Mouse (Mus musculus) heart, embryonic 12.5 days (tissue): ENCODE measurements at regions not wholly inside any gene's neighbourhood (a gene's known extent, or its start where the extent isn't known, plus 50 kb on each side); places are given as distances from the start of the nearest gene placed in this dataset.

Source experiments
- ATAC-seq: fragments of 200-750 bp; cut with Nextera tagmentation; 2 replicates; pipeline ENCODE4 v1.8.0; 2017; ENCODE audit warnings: moderate TSS enrichment, moderate library complexity; ENCODE audit not compliant: insufficient number of reproducible peaks, low FRiP score
- H3K27ac ChIP-seq: fragments of 300-500 bp; sonication (generic); 2 replicates; pipeline ENCODE4 v1.5.1; 2016; ENCODE audit warnings: mild to moderate bottlenecking, moderate library complexity; ENCODE audit not compliant: poor library complexity, severe bottlenecking
- H3K27me3 ChIP-seq: fragments of 300-500 bp; sonication (generic); replicated peaks from 2 replicates; pipeline ENCODE4 v1.6.1; 2016; ENCODE audit warnings: mild to moderate bottlenecking, moderate library complexity
- H3K36me3 ChIP-seq: fragments of 300-500 bp; sonication (generic); 2 replicates; pipeline ENCODE4 v1.6.1; 2016; ENCODE audit warnings: mild to moderate bottlenecking, moderate library complexity
- H3K4me1 ChIP-seq: fragments of 300-500 bp; sonication (generic); replicated peaks from 2 replicates; pipeline ENCODE4 v1.6.1; 2016; ENCODE audit warnings: mild to moderate bottlenecking
- H3K4me2 ChIP-seq: fragments of 300-500 bp; sonication (generic); 2 replicates; pipeline ENCODE4 v1.6.1; 2016; ENCODE audit warnings: mild to moderate bottlenecking, moderate library complexity
- H3K4me3 ChIP-seq: fragments of 300-500 bp; sonication (generic); 2 replicates; pipeline ENCODE4 v1.5.1; 2016; ENCODE audit warnings: mild to moderate bottlenecking
- H3K9ac ChIP-seq: fragments of 300-500 bp; sonication (generic); 2 replicates; pipeline ENCODE4 v1.6.1; 2016; ENCODE audit warnings: mild to moderate bottlenecking, moderate library complexity
- H3K9me3 ChIP-seq: fragments of 300-500 bp; sonication (generic); replicated peaks from 2 replicates; pipeline ENCODE4 v1.6.1; 2016; ENCODE audit warnings: mild to moderate bottlenecking, moderate library complexity
- WGBS: fragments of 180-500 bp; shearing (Covaris S2); methylation state at CpG from one replicate; pipeline ENCODE4 v1.1.7; 2016; 5-methylcytosine and 5-hydroxymethylcytosine counted together

GRCm38 (mm10) chr12:90469754-90470153, 268.5 kb downstream of the Dio2 start:
- WGBS = 50% methylated on average over 1 of the region's 1 CpGs
- Histone ChIP-seq H3K9me3 (no peaks in the 10 kb centered on the region), H3K36me3 (no peaks in the 10 kb centered on the region), H3K4me1 (no peaks in the 10 kb centered on the region), H3K27ac (no peak overlapping the region), H3K4me2 (no peak overlapping the region), H3K27me3 (no peaks in the 10 kb centered on the region), H3K9ac (no peak overlapping the region), H3K4me3 (no peak overlapping the region)
- no peak for ATAC-seq

GRCm38 (mm10) chr12:90460121-90460520, 278.1 kb downstream of the Dio2 start:
- H3K4me3 ChIP-seq = no peak overlapping the region
- no peaks in the 10 kb centered on the region for H3K27me3 ChIP-seq
- WGBS = 49% methylated on average over 2 of the region's 2 CpGs
- no peak overlapping the region for H3K4me2 ChIP-seq
- H3K9me3 ChIP-seq = no peaks in the 10 kb centered on the region
- H3K27ac ChIP-seq = no peak overlapping the region
- H3K9ac ChIP-seq = no peak overlapping the region
- ATAC-seq = no peak
- no peaks in the 10 kb centered on the region for H3K4me1 ChIP-seq
- H3K36me3 ChIP-seq = no peaks in the 10 kb centered on the region

DNA sequence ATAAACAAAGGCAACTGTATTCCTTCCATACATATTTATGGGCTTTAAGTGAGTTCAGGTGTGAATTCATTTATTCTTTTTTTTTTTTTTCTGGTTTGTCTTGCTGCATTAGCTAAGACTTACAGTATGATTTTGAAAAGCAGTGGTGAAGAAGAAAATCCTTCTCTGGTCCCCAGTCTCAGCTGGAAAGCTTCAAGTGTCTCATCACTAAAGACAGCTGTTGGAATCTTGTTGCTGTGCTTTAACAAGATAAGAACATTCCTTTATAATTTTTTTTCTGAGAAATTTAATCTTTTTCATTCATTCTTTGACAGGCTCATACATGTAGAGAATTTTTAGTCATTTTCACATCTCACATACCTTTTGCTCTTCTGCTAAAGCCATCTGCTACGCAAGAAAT, 297.6 kb downstream of the Dio2 start:
- Histone ChIP-seq H3K4me2 (no peak overlapping the region), H3K4me1 (no peaks in the 10 kb centered on the region), H3K27ac (no peak overlapping the region), H3K9me3 (no peaks in the 10 kb centered on the region), H3K9ac (no peak overlapping the region), H3K27me3 (no peaks in the 10 kb centered on the region), H3K36me3 (no peaks in the 10 kb centered on the region), H3K4me3 (no peak overlapping the region)
- no peak for ATAC-seq
- WGBS = 80% methylated on average over 1 of the region's 1 CpGs

- Histone ChIP-seq H3K9me3 (no peaks in the 10 kb centered on the region), H3K27ac (no peak overlapping the region), H3K36me3 (no peaks in the 10 kb centered on the region), H3K4me3 (no peak overlapping the region), H3K4me1 (no peaks in the 10 kb centered on the region), H3K27me3 (no peaks in the 10 kb centered on the region), H3K4me2 (no peak overlapping the region), H3K9ac (no peak overlapping the region)
- no peak for ATAC-seq
- 68% methylated on average over 8 of the region's 8 CpGs for WGBS
These were observed 312.8 kb downstream of the Dio2 start for GRCm38 (mm10) chr12:90425276-90426063.

DNA sequence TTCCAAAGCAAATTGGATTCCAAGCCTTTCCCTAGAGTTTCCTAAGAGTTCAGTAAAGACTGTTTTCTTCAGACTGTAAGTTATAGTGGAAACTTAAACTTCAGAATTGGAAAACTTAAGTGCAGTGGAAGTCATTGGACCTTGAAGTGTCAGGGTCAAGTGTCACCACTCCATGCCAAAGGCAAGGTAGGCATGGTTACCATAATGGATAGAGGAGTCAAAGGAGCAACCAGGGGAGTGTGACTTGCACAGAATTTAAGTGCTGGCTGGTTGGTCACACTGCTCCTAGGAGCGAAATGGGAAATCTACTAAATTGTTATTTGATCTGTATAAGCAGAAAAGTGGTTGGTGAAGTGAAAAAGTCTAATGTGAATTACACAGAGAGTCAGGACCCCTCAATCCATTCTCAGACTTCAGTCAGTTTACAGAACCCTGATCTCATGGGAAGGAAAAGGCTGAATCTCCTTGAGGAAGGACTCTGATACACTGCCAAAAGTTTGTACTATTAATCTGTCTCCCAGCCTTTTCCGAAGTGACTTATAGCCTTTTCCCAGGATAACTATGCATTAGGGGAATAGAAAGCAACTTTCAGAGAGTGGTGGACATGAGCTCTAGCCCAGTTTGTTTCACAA, 320.5 kb downstream of the Dio2 start:
- H3K4me3 ChIP-seq = no peak overlapping the region
- no peak overlapping the region for H3K9ac ChIP-seq
- H3K27ac ChIP-seq = no peak overlapping the region
- no peaks in the 10 kb centered on the region for H3K9me3 ChIP-seq
- H3K4me1 ChIP-seq = no peaks in the 10 kb centered on the region
- H3K4me2 ChIP-seq = no peak overlapping the region
- no peaks in the 10 kb centered on the region for H3K36me3 ChIP-seq
- no peaks in the 10 kb centered on the region for H3K27me3 ChIP-seq
- ATAC-seq = no peak
- WGBS = 77% methylated on average over 2 of the region's 2 CpGs

GRCm38 (mm10) chr12:90408716-90409115, 329.5 kb downstream of the Dio2 start:
- Histone ChIP-seq H3K9ac (no peak overlapping the region), H3K4me3 (no peak overlapping the region), H3K4me2 (no peak overlapping the region), H3K36me3 (no peaks in the 10 kb centered on the region), H3K9me3 (no peaks in the 10 kb centered on the region), H3K27ac (no peak overlapping the region), H3K4me1 (0 out of 2 replicates have a peak, but pooled peaks cover 4% of the 10 kb centered on the region), H3K27me3 (no peaks in the 10 kb centered on the region)
- ATAC-seq = peak; percentile 72
- WGBS = 42% methylated on average over 3 of the region's 3 CpGs

DNA sequence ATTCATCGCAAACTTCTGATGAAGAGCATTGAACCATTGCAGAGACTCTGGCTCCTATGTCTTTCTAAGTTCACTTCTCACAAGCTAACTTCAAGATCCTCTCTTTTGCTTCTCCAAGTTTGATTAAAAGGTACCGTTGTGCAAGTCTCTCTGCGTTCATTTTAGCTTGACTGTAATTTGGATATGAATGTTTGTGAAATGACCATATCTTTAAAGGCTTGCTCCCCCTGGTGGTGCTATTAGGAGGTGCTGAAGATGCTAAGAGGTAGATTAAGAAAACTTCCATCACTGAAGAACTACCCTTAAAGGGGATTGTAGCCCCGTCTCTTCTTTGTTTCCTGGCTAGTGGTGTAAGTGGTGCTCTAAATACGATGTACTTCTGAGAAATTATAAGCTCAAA, 339.7 kb downstream of the Dio2 start:
- H3K36me3 ChIP-seq = no peaks in the 10 kb centered on the region
- H3K27me3 ChIP-seq = no peaks in the 10 kb centered on the region
- no peak overlapping the region for H3K27ac ChIP-seq
- no peak for ATAC-seq
- no peak overlapping the region for H3K9ac ChIP-seq
- no peaks in the 10 kb centered on the region for H3K4me1 ChIP-seq
- no peak overlapping the region for H3K4me3 ChIP-seq
- 73% methylated on average over 5 of the region's 5 CpGs for WGBS
- no peaks in the 10 kb centered on the region for H3K9me3 ChIP-seq
- no peak overlapping the region for H3K4me2 ChIP-seq
